Mouse (Mus musculus) spleen, adult 2 months (tissue): ENCODE measurements around the gene Zfp618. TPM values are rescaled to one million over a fixed set of nuclear protein-coding genes. Genes with fewer than 3 reads are reported as not detected.

ENCODE experiments used
- DNase-seq, 2 experiments: peaks; one replicate each; pipeline versions ENCODE4 v3.0.0 to v3.0.0-alpha.2; 2012 to 2021; ENCODE audit warnings: low spot score in 2 of 2, low read depth in 1 of 2
- H3K27ac ChIP-seq: fragments of 200-500 bp; 2 replicates; pipeline ENCODE4 v1.5.1; 2012; ENCODE audit warnings: low read length, inconsistent platforms; ENCODE audit not compliant: insufficient read depth
- H3K27me3 ChIP-seq: fragments of 200-500 bp; 2 replicates; pipeline ENCODE4 v1.6.1; 2012; ENCODE audit warnings: mild to moderate bottlenecking, moderate library complexity, low read length, inconsistent platforms; ENCODE audit not compliant: control insufficient read depth, insufficient read depth
- H3K36me3 ChIP-seq: fragments of 200-500 bp; 2 replicates; pipeline ENCODE4 v1.6.1; 2012; ENCODE audit warnings: mild to moderate bottlenecking, low read length, inconsistent platforms; ENCODE audit not compliant: control insufficient read depth, insufficient read depth
- H3K4me1 ChIP-seq: fragments of 200-500 bp; 2 replicates; pipeline ENCODE4 v1.6.1; 2011; ENCODE audit warnings: inconsistent platforms; ENCODE audit not compliant: control insufficient read depth, insufficient read depth, insufficient read length
- H3K4me3 ChIP-seq: fragments of 200-500 bp; 2 replicates; pipeline ENCODE4 v1.5.1; 2011; ENCODE audit warnings: mild to moderate bottlenecking, inconsistent platforms; ENCODE audit not compliant: insufficient read depth, insufficient read length; ENCODE audit errors: extremely low read depth
- CTCF ChIP-seq: fragments of 200-500 bp; IDR thresholded peaks from 2 replicates; pipeline ENCODE4 v1.5.1; 2011; ENCODE audit warnings: mild to moderate bottlenecking, inconsistent platforms; ENCODE audit not compliant: insufficient read depth, insufficient read length, insufficient replicate concordance; ENCODE audit errors: extremely low read depth
- POLR2A ChIP-seq: fragments of 200-500 bp; IDR thresholded peaks from 2 replicates; pipeline ENCODE4 v1.6.1; 2011; ENCODE audit warnings: low read depth, low read length, inconsistent platforms
- WGBS: fragments of 180-500 bp; shearing (Covaris S2); methylation state at CpG from one replicate; pipeline ENCODE4 v1.1.7; 2018; 5-methylcytosine and 5-hydroxymethylcytosine counted together
- polyA plus RNA-seq: library from polyadenylated mRNA; depleted of rRNA; stranded (reverse); fragments of >200 nt; gene quantifications from 2 replicates; pipeline ENCODE4 v1.2.3, GENCODE M21; 2012

The Zfp618 gene
- polyA plus RNA-seq, 1 experiment = 1.4 TPM

GRCm38 (mm10) chr4:63063360-63063759 lies 98.0 kb downstream of the Zfp618 start:
- peak in 1 of 2 experiments; percentile 0 for DNase-seq
- WGBS = 87% methylated on average over 4 of the region's 4 CpGs

GRCm38 (mm10) chr4:63064911-63065310 lies 99.5 kb downstream of the Zfp618 start:
- no peak overlapping the region for H3K27ac ChIP-seq
- TF ChIP-seq CTCF (no peak), POLR2A (no peak)
- no peaks in the 10 kb centered on the region for H3K4me1 ChIP-seq
- WGBS = 90% methylated on average over 9 of the region's 9 CpGs
- H3K36me3 ChIP-seq = no peaks in the 10 kb centered on the region
- peak in 1 of 2 experiments; percentile 1 for DNase-seq
- no peak overlapping the region for H3K4me3 ChIP-seq
- H3K27me3 ChIP-seq = no peaks in the 10 kb centered on the region

More at GRCm38 (mm10) chr4:63063360-63063759, 98.0 kb downstream of the Zfp618 start:
- no peak for TF ChIP-seq CTCF
- TF ChIP-seq POLR2A = no peak
- Histone ChIP-seq H3K27me3 (no peaks in the 10 kb centered on the region), H3K4me3 (no peak overlapping the region), H3K27ac (no peak overlapping the region), H3K4me1 (no peaks in the 10 kb centered on the region), H3K36me3 (no peaks in the 10 kb centered on the region)

GRCm38 (mm10) chr4:63066796-63067195 lies 101.4 kb downstream of the Zfp618 start:
- Histone ChIP-seq H3K27ac (no peak overlapping the region), H3K4me3 (no peak overlapping the region), H3K27me3 (no peaks in the 10 kb centered on the region), H3K4me1 (no peaks in the 10 kb centered on the region), H3K36me3 (no peaks in the 10 kb centered on the region)
- no peak for TF ChIP-seq CTCF
- TF ChIP-seq POLR2A = no peak
- no peak for DNase-seq
- WGBS = 87% methylated on average over 4 of the region's 4 CpGs

- no peaks in the 10 kb centered on the region for H3K4me1 ChIP-seq
- no peak for TF ChIP-seq POLR2A
- TF ChIP-seq CTCF = no peak
- DNase-seq = no peak
- no peaks in the 10 kb centered on the region for H3K36me3 ChIP-seq
- H3K4me3 ChIP-seq = no peak overlapping the region
- H3K27ac ChIP-seq = no peak overlapping the region
- H3K27me3 ChIP-seq = no peaks in the 10 kb centered on the region
- WGBS = 95% methylated on average over 6 of the region's 6 CpGs
Observed at GRCm38 (mm10) chr4:63067822-63068221, 102.4 kb downstream of the Zfp618 start.

- Histone ChIP-seq H3K36me3 (no peaks in the 10 kb centered on the region), H3K27ac (no peak overlapping the region), H3K27me3 (no peaks in the 10 kb centered on the region), H3K4me1 (peaks cover 2% of the 10 kb centered on the region; the same call in 1 of the 2 replicates), H3K4me3 (no peak overlapping the region)
- no peak for TF ChIP-seq POLR2A
- no peak for TF ChIP-seq CTCF
- 88% methylated on average over 12 of the region's 12 CpGs for WGBS
- DNase-seq = no peak
Observed at GRCm38 (mm10) chr4:63068499-63069175, 103.3 kb downstream of the Zfp618 start.

- TF ChIP-seq POLR2A (no peak), CTCF (no peak)
- H3K27me3 ChIP-seq = no peaks in the 10 kb centered on the region
- H3K4me3 ChIP-seq = no peak overlapping the region
- no peak for DNase-seq
- WGBS = 87% methylated on average over 15 of the region's 15 CpGs
- H3K27ac ChIP-seq = no peak overlapping the region
- peaks cover 2% of the 10 kb centered on the region; the same call in 1 of the 2 replicates for H3K4me1 ChIP-seq
- H3K36me3 ChIP-seq = no peaks in the 10 kb centered on the region
Observed at GRCm38 (mm10) chr4:63071413-63072260, 106.3 kb downstream of the Zfp618 start.
